Mouse (Mus musculus) embryonic facial prominence, embryonic 14.5 days (tissue): ENCODE results near the gene Uts2r. TPM values are rescaled to one million over a fixed set of nuclear protein-coding genes. Genes with fewer than 3 reads are reported as not detected.
A peak's percentile ranks its signal among the peaks of the same experiment; 100 is the strongest.

ENCODE experiments used
- ATAC-seq: fragments of 200-750 bp; cut with Nextera tagmentation; 2 replicates; pipeline ENCODE4 v1.8.0; 2017; ENCODE audit warnings: low read depth, moderate number of reproducible peaks, moderate TSS enrichment
- DNase-seq: peaks from one replicate; pipeline ENCODE4 v3.0.0-alpha.2; 2015; ENCODE audit warnings: low spot score
- H3K27ac ChIP-seq: fragments of 300-500 bp; sonication (generic); replicated peaks from 2 replicates; pipeline ENCODE4 v1.5.1; 2014; ENCODE audit warnings: low read depth, mild to moderate bottlenecking, low read length, moderate library complexity
- H3K27me3 ChIP-seq: fragments of 300-500 bp; sonication (generic); replicated peaks from 2 replicates; pipeline ENCODE4 v1.6.1; 2014; ENCODE audit warnings: low read length; ENCODE audit not compliant: control insufficient read depth, insufficient read depth
- H3K36me3 ChIP-seq: fragments of 300-500 bp; sonication (generic); 2 replicates; pipeline ENCODE4 v1.6.1; 2014; ENCODE audit warnings: low read length, mixed read lengths; ENCODE audit not compliant: control insufficient read depth, insufficient read depth
- H3K4me1 ChIP-seq: fragments of 300-500 bp; sonication (generic); 2 replicates; pipeline ENCODE4 v1.6.1; 2014; ENCODE audit warnings: antibody characterized with exemption, low read length; ENCODE audit not compliant: control insufficient read depth, insufficient read depth
- H3K4me2 ChIP-seq: fragments of 300-500 bp; sonication (generic); 2 replicates; pipeline ENCODE4 v1.6.1; 2014; ENCODE audit warnings: low read depth, mild to moderate bottlenecking, low read length, moderate library complexity, mixed read lengths
- H3K4me3 ChIP-seq: fragments of 300-500 bp; sonication (generic); 2 replicates; pipeline ENCODE4 v1.5.1; 2014; ENCODE audit warnings: low read depth, mild to moderate bottlenecking, low read length
- H3K9ac ChIP-seq: fragments of 300-500 bp; sonication (generic); 2 replicates; pipeline ENCODE4 v1.6.1; 2014; ENCODE audit warnings: low read depth, mild to moderate bottlenecking, low read length, moderate library complexity, mixed read lengths
- H3K9me3 ChIP-seq: fragments of 300-500 bp; sonication (generic); 2 replicates; pipeline ENCODE4 v1.6.1; 2016; ENCODE audit warnings: low read length; ENCODE audit not compliant: control insufficient read depth
- WGBS: fragments of 180-500 bp; shearing (Covaris S2); extraction: QIAGEN DNeasy Blood & Tissue Kit; methylation state at CpG from one replicate; pipeline ENCODE4 v1.1.7; 2014; 5-methylcytosine and 5-hydroxymethylcytosine counted together
- polyA plus RNA-seq: library from polyadenylated mRNA; unstranded; fragments of >200 nt; fragmentation: Nextera tagmentation; extraction: Ambion mirVana; gene quantifications from 2 replicates; pipeline ENCODE4 v1.2.1, GENCODE M21; 2014

The Uts2r gene
- polyA plus RNA-seq, 1 experiment from 2014 or later: 1.2 TPM

DNA sequence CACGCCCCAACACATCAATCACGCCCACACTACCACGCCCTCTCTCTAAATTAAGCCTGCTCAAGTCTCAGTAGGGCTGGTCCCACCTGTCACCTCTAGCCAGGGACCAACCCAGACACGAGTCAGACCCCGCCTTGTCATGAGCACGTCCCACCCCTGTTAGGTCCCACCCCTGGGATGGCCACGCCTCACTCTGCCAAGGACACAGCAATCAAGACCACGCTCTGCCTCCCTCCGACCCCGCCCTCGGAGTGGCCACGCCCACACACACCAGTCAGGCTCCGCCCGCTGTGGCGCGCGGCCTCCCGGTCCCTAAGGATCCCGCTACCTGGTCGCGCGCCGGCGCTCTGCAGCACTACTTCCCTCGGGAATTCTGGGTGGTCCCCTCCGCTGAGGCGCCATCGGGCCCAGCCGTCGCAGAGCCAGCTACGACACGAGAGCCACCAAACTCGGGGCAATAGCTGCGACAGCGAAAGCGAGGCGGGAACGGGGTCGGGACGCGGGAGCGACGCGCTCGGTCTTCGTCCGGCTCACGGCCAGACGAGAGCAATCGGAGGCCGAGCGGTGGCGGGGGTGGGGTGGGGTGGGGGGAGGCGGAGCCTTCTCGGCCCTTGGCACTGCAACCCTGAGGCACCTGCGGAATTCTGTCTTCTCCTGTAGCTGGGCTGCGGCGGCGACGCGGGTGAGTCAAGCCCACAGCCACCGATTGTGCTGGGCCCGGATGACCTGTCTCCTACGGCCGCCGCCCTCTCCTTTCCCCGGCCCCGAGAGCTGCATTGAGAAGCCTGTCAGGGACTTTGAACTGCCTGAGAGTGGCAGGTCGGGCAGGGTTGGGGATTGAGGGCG, 44.3 kb downstream of the Uts2r start, which contains the start of the genes Hexdc and Ogfod3:
Gene Hexdc, plus strand, starts transcription at position 273 of the 846 bp plus-strand sequence.
Gene Ogfod3, minus strand, starts transcription at position 551 of the 846 bp plus-strand sequence.
- WGBS: under 1% methylated on average over 45 of the region's 70 CpGs
- Histone ChIP-seq H3K27me3 (no peaks in the 10 kb centered on the region), H3K4me1 (peaks cover 4% of the 10 kb centered on the region; the same call in 1 of the 2 replicates), H3K9me3 (no peaks in the 10 kb centered on the region), H3K9ac (peak within 1 kb of the TSS; percentile 77), H3K4me3 (peak within 1 kb of the TSS; percentile 72), H3K4me2 (peak within 1 kb of the TSS; percentile 69), H3K27ac (peak within 1 kb of the TSS; percentile 81), H3K36me3 (peaks cover 16% of the 10 kb centered on the region; the same call in 1 of the 2 replicates)
- peak; percentile 98 for DNase-seq
- ATAC-seq: peak; percentile 99

Other genes starting within 250 kb of the Uts2r start
- 4.6 and 5.5 TPM in 2 replicates for gene Ccdc57, start 227.4 kb upstream of the Uts2r start, polyA plus RNA-seq
- 35.2 and 39.9 TPM in 2 replicates for gene Slc16a3, start 211.8 kb upstream of the Uts2r start, polyA plus RNA-seq
- 59.6 and 65.2 TPM in 2 replicates for gene Csnk1d, start 168.9 kb upstream of the Uts2r start, polyA plus RNA-seq
- 0.93 and 1.1 TPM in 2 replicates for gene Cd7, start 120.9 kb upstream of the Uts2r start, polyA plus RNA-seq
- gene Sectm1b, start 96.7 kb upstream of the Uts2r start, polyA plus RNA-seq: 0.34 and 0.72 TPM in 2 replicates
- 0.22 and 0.80 TPM in 2 replicates for gene Sectm1a, start 79.1 kb upstream of the Uts2r start, polyA plus RNA-seq
- gene Tex19.2, start 41.6 kb upstream of the Uts2r start, polyA plus RNA-seq: not detected in 2 replicates
- gene Tex19.1, start 14.1 kb upstream of the Uts2r start, polyA plus RNA-seq: not detected in 2 replicates
- 7.3 and 9.0 TPM in 2 replicates for gene Hexdc, start 44.2 kb downstream of the Uts2r start, polyA plus RNA-seq
- gene Ogfod3, start 44.4 kb downstream of the Uts2r start, polyA plus RNA-seq: 23.4 and 25.4 TPM in 2 replicates
- 40.0 and 42.3 TPM in 2 replicates for gene Cybc1, start 69.1 kb downstream of the Uts2r start, polyA plus RNA-seq
- 42.1 and 43.8 TPM in 2 replicates for gene Narf, start 77.0 kb downstream of the Uts2r start, polyA plus RNA-seq
- gene Foxk2, start 99.7 kb downstream of the Uts2r start, polyA plus RNA-seq: 9.9 and 10.2 TPM in 2 replicates
- gene Wdr45b, start 194.2 kb downstream of the Uts2r start, polyA plus RNA-seq: 108 and 111 TPM in 2 replicates
- 34.7 and 43.7 TPM in 2 replicates for gene Rab40b, start 228.0 kb downstream of the Uts2r start, polyA plus RNA-seq